Mouse (Mus musculus): ENCODE measurements around the gene C1qtnf5.
A peak's percentile ranks its signal among the peaks of the same experiment; 100 is the strongest.
"Not testable (repeated sequence)": the region's sequence is repeated elsewhere in the genome, so short reads cannot be mapped to it uniquely, and the experiment has no call there.

C1qtnf5 gene

GRCm38 (mm10) chr9:44106182-44106581 is 863 bp upstream of the C1qtnf5 start:
- no peak for DNase-seq (ENCODE audit: low spot score in 2 of 2)

- DNase-seq (ENCODE audit: low spot score in 2 of 2): no peak
These were observed 449 bp upstream of the C1qtnf5 start for GRCm38 (mm10) chr9:44106596-44106995.

- DNase-seq (ENCODE audit: low spot score in 2 of 2): peak in 1 of 2 experiments; percentile 16
These were observed 623 bp downstream of the C1qtnf5 start for GRCm38 (mm10) chr9:44107557-44108179.

GRCm38 (mm10) chr9:44108269-44109055 is 1.4 kb downstream of the C1qtnf5 start:
- DNase-seq (ENCODE audit: low spot score in 2 of 2): no peak

GRCm38 (mm10) chr9:44109360-44110095 is 2.5 kb downstream of the C1qtnf5 start:
- DNase-seq (ENCODE audit: low spot score in 2 of 2): no peak

- DNase-seq (ENCODE audit: low spot score in 2 of 2): not testable (repeated sequence)
These were observed 4.9 kb downstream of the C1qtnf5 start for GRCm38 (mm10) chr9:44111909-44112308.

- DNase-seq (ENCODE audit: low spot score in 2 of 2): peak; percentile 88 to 94
These were observed 6.2 kb downstream of the C1qtnf5 start, which contains the start of the genes Gm49380 and Rnf26 for GRCm38 (mm10) chr9:44113105-44113789. Gene Gm49380 (minus strand): TSS chr9:44113500. Gene Rnf26 (minus strand): TSS chr9:44113517.

- DNase-seq (ENCODE audit: low spot score in 2 of 2): no peak
These were observed 7.4 kb downstream of the C1qtnf5 start for GRCm38 (mm10) chr9:44114453-44114852.

- DNase-seq (ENCODE audit: low spot score in 2 of 2): no peak
These were observed 8.6 kb downstream of the C1qtnf5 start for GRCm38 (mm10) chr9:44115599-44115998.

- no peak for DNase-seq (ENCODE audit: low spot score in 2 of 2)
These were observed 9.1 kb downstream of the C1qtnf5 start for GRCm38 (mm10) chr9:44116182-44116581.

- no peak for DNase-seq (ENCODE audit: low spot score in 2 of 2)
These were observed 12.0 kb downstream of the C1qtnf5 start for GRCm38 (mm10) chr9:44119011-44119410.

GRCm38 (mm10) chr9:44119948-44120465 is 13.0 kb downstream of the C1qtnf5 start:
- DNase-seq (ENCODE audit: low spot score in 2 of 2): no peak

- DNase-seq (ENCODE audit: low spot score in 2 of 2): no peak
These were observed 17.3 kb downstream of the C1qtnf5 start for GRCm38 (mm10) chr9:44124317-44124716.

- no peak for DNase-seq (ENCODE audit: low spot score in 2 of 2)
These were observed 18.0 kb downstream of the C1qtnf5 start for GRCm38 (mm10) chr9:44125026-44125425.

- peak; percentile 64 to 69 for DNase-seq (ENCODE audit: low spot score in 2 of 2)
These were observed 18.7 kb downstream of the C1qtnf5 start for GRCm38 (mm10) chr9:44125546-44126428.

GRCm38 (mm10) chr9:44126746-44127145 is 19.7 kb downstream of the C1qtnf5 start:
- no peak for DNase-seq (ENCODE audit: low spot score in 2 of 2)

- no peak for DNase-seq (ENCODE audit: low spot score in 2 of 2)
These were observed 20.3 kb downstream of the C1qtnf5 start for GRCm38 (mm10) chr9:44127351-44127801.

GRCm38 (mm10) chr9:44129633-44130032 is 22.6 kb downstream of the C1qtnf5 start:
- DNase-seq (ENCODE audit: low spot score in 2 of 2): no peak

- peak; percentile 49 to 52 for DNase-seq (ENCODE audit: low spot score in 2 of 2)
These were observed 23.0 kb downstream of the C1qtnf5 start for GRCm38 (mm10) chr9:44130034-44130433.

- no peak for DNase-seq (ENCODE audit: low spot score in 2 of 2)
These were observed 23.7 kb downstream of the C1qtnf5 start for GRCm38 (mm10) chr9:44130581-44131275.

Data from urinary bladder, adult 18-20 months (tissue).